Mouse (Mus musculus) testis, adult 2 months (tissue): ENCODE results near the gene Etv4.

Experiments
- CTCF ChIP-seq: fragments of 200-500 bp; IDR thresholded peaks from 2 replicates; pipeline ENCODE4 v1.5.1; 2012; ENCODE audit warnings: low read depth, mild to moderate bottlenecking, inconsistent platforms, low read length, moderate library complexity; ENCODE audit not compliant: control insufficient read depth, insufficient read depth, insufficient replicate concordance
- POLR2A ChIP-seq: fragments of 200-500 bp; IDR thresholded peaks from 2 replicates; pipeline ENCODE4 v1.6.1; 2012; ENCODE audit warnings: low read depth, mild to moderate bottlenecking, inconsistent platforms, low read length, moderate library complexity; ENCODE audit not compliant: control insufficient read depth

DNA sequence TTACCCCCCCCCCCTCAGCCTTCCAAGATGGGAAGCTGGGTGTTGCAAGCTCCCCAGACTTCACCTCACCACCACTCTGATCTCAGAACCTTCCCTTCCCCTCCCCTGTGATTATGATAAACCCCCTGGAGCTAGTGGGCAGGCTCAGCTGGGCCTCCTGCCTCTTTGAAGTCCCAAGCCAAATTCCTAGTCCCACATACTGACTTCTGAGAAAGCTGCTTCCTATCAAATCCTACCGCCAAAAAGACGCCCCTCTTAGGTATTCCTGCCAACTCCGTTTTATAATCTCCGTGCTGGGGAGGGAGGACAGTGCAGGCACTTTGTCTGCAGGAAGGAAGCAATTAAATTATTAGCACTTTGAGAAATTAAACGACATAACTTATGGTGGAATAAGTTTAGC lies 16.2 kb upstream of the Etv4 start:
- TF ChIP-seq CTCF: no peak
- no peak for TF ChIP-seq POLR2A
